Mouse (Mus musculus) heart, postnatal 0 days (tissue): Measurements from ENCODE around the gene Tubb2b. TPM values are rescaled to one million over a fixed set of nuclear protein-coding genes. Genes with fewer than 3 reads are reported as not detected.

Experiments
- ATAC-seq: fragments of 200-750 bp; cut with Nextera tagmentation; 2 replicates; pipeline ENCODE4 v1.8.0; 2017; ENCODE audit warnings: low read depth, moderate number of reproducible peaks, moderate library complexity; ENCODE audit not compliant: insufficient read depth
- DNase-seq: peaks from one replicate; pipeline ENCODE4 v3.0.0-alpha.2; 2016; ENCODE audit warnings: low spot score
- H3K27ac ChIP-seq: fragments of 300-500 bp; sonication (generic); 2 replicates; pipeline ENCODE4 v1.5.1; 2014; ENCODE audit warnings: low read depth, mild to moderate bottlenecking
- H3K27me3 ChIP-seq: fragments of 300-500 bp; sonication (generic); 2 replicates; pipeline ENCODE4 v1.6.1; 2014; ENCODE audit warnings: low read length, mixed read lengths; ENCODE audit not compliant: control insufficient read depth, insufficient read depth
- H3K36me3 ChIP-seq: fragments of 300-500 bp; sonication (generic); replicated peaks from 2 replicates; pipeline ENCODE4 v1.6.1; 2014; ENCODE audit warnings: low read length, mixed read lengths; ENCODE audit not compliant: control insufficient read depth, insufficient read depth
- H3K4me1 ChIP-seq: fragments of 300-500 bp; sonication (generic); 2 replicates; pipeline ENCODE4 v1.6.1; 2014; ENCODE audit warnings: antibody characterized with exemption; ENCODE audit not compliant: control insufficient read depth, insufficient read depth
- H3K4me2 ChIP-seq: fragments of 300-500 bp; sonication (generic); 2 replicates; pipeline ENCODE4 v1.6.1; 2014; ENCODE audit warnings: low read depth, mild to moderate bottlenecking, low read length, moderate library complexity
- H3K4me3 ChIP-seq: fragments of 300-500 bp; sonication (generic); 2 replicates; pipeline ENCODE4 v1.5.1; 2014; ENCODE audit warnings: low read depth, low read length
- H3K9ac ChIP-seq: fragments of 300-500 bp; sonication (generic); replicated peaks from 2 replicates; pipeline ENCODE4 v1.6.1; 2014; ENCODE audit warnings: low read depth, low read length, mixed read lengths
- H3K9me3 ChIP-seq: fragments of 300-500 bp; sonication (generic); replicated peaks from 2 replicates; pipeline ENCODE4 v1.6.1; 2016; ENCODE audit warnings: low read length; ENCODE audit not compliant: control insufficient read depth
- CTCF ChIP-seq: IDR thresholded peaks from 2 replicates; pipeline ENCODE4 v1.5.1; 2016; ENCODE audit warnings: antibody characterized with exemption, control low read depth, low read depth
- EP300 ChIP-seq: IDR thresholded peaks from 2 replicates; pipeline ENCODE4 v1.6.1; 2016; ENCODE audit warnings: antibody characterized with exemption, low read depth
- WGBS: fragments of 180-500 bp; shearing (Covaris S2); extraction: QIAGEN DNeasy Blood & Tissue Kit; methylation state at CpG from one replicate; pipeline ENCODE4 v1.1.7; 2014; 5-methylcytosine and 5-hydroxymethylcytosine counted together
- polyA plus RNA-seq: library from polyadenylated mRNA; unstranded; fragments of >200 nt; fragmentation: Nextera tagmentation; extraction: Ambion mirVana; gene quantifications from 2 replicates; pipeline ENCODE4 v1.2.1, GENCODE M21; 2015
- total RNA-seq: library from RNA; depleted of rRNA; stranded (reverse); fragments of >200 nt; gene quantifications from 2 replicates; pipeline ENCODE4 v1.2.3, GENCODE M21; 2014; ENCODE audit warnings: low replicate concordance

Gene Tubb2b
- total and polyA plus RNA-seq, 2 experiments from 2014 or later, result 19.7 to 157 TPM

GRCm38 (mm10) chr13:34148767-34149392 is 18.6 kb upstream of the Tubb2b start:
- Histone ChIP-seq H3K4me3 (peak overlapping the region; percentile 55), H3K27ac (peak overlapping the region; percentile 89), H3K4me2 (peak overlapping the region; percentile 81), H3K27me3 (no peaks in the 10 kb centered on the region), H3K36me3 (no peaks in the 10 kb centered on the region), H3K4me1 (peaks cover 28% of the 10 kb centered on the region), H3K9me3 (no peaks in the 10 kb centered on the region), H3K9ac (peak overlapping the region; percentile 62)
- ATAC-seq (peak; percentile 73), DNase-seq (peak; percentile 77)
- TF ChIP-seq CTCF (no peak), EP300 (no peak; the same call in 1 of the 2 replicates)
- 3% methylated on average over 23 of the region's 23 CpGs for WGBS

GRCm38 (mm10) chr13:34148181-34148580 is 17.9 kb upstream of the Tubb2b start:
- DNase-seq, result no peak
- Histone ChIP-seq H3K9ac (peak overlapping the region; percentile 62; the same call in 1 of the 2 replicates), H3K27me3 (no peaks in the 10 kb centered on the region), H3K4me3 (peak overlapping the region; percentile 55; the same call in 1 of the 2 replicates), H3K36me3 (no peaks in the 10 kb centered on the region), H3K9me3 (no peaks in the 10 kb centered on the region), H3K4me1 (peaks cover 28% of the 10 kb centered on the region), H3K4me2 (peak overlapping the region; percentile 81), H3K27ac (peak overlapping the region; percentile 89)
- TF ChIP-seq CTCF, result no peak
- no peak for TF ChIP-seq EP300
- WGBS, result 75% methylated on average over 3 of the region's 3 CpGs
- ATAC-seq, result no peak

- ATAC-seq, result no peak
- 60% methylated on average over 3 of the region's 3 CpGs for WGBS
- Histone ChIP-seq H3K4me3 (no peak overlapping the region), H3K36me3 (no peaks in the 10 kb centered on the region), H3K9ac (no peak overlapping the region), H3K9me3 (no peaks in the 10 kb centered on the region), H3K27me3 (no peaks in the 10 kb centered on the region), H3K4me2 (no peak overlapping the region), H3K27ac (no peak overlapping the region), H3K4me1 (peaks cover 28% of the 10 kb centered on the region)
- no peak for DNase-seq
- TF ChIP-seq EP300 (no peak), CTCF (peak; percentile 32)
Observed at GRCm38 (mm10) chr13:34146916-34147315, 16.6 kb upstream of the Tubb2b start.

GRCm38 (mm10) chr13:34143389-34143788 is 13.1 kb upstream of the Tubb2b start:
- Histone ChIP-seq H3K9me3 (no peaks in the 10 kb centered on the region), H3K36me3 (no peaks in the 10 kb centered on the region), H3K4me1 (0 out of 2 replicates have a peak, but pooled peaks cover 8% of the 10 kb centered on the region), H3K27ac (no peak overlapping the region), H3K9ac (no peak overlapping the region), H3K4me3 (no peak overlapping the region), H3K27me3 (no peaks in the 10 kb centered on the region), H3K4me2 (no peak overlapping the region)
- 77% methylated on average over 5 of the region's 5 CpGs for WGBS
- no peak for TF ChIP-seq EP300
- ATAC-seq (no peak), DNase-seq (no peak)

GRCm38 (mm10) chr13:34136605-34137004 is 6.3 kb upstream of the Tubb2b start:
- no peaks in the 10 kb centered on the region for H3K9me3 ChIP-seq
- H3K9ac ChIP-seq, result no peak overlapping the region
- H3K36me3 ChIP-seq, result no peaks in the 10 kb centered on the region
- H3K4me2 ChIP-seq, result no peak overlapping the region
- no peak for ATAC-seq
- no peak for DNase-seq
- H3K27ac ChIP-seq, result no peak overlapping the region
- no peak overlapping the region for H3K4me3 ChIP-seq
- TF ChIP-seq CTCF (no peak), EP300 (no peak)
- 72% methylated on average over 7 of the region's 7 CpGs for WGBS
- H3K4me1 ChIP-seq, result peaks cover 10% of the 10 kb centered on the region; the same call in 1 of the 2 replicates
- H3K27me3 ChIP-seq, result no peaks in the 10 kb centered on the region

GRCm38 (mm10) chr13:34134276-34134675 is 4.0 kb upstream of the Tubb2b start:
- Histone ChIP-seq H3K9me3 (no peaks in the 10 kb centered on the region), H3K27ac (no peak overlapping the region), H3K4me2 (no peak overlapping the region), H3K4me3 (no peak overlapping the region), H3K36me3 (no peaks in the 10 kb centered on the region), H3K4me1 (peaks cover 17% of the 10 kb centered on the region; the same call in 1 of the 2 replicates), H3K27me3 (no peaks in the 10 kb centered on the region), H3K9ac (no peak overlapping the region)
- TF ChIP-seq CTCF, result no peak
- no peak for TF ChIP-seq EP300
- no peak for ATAC-seq
- no peak for DNase-seq
- WGBS, result 83% methylated on average over 7 of the region's 7 CpGs
